Mouse (Mus musculus) urinary bladder, postnatal 10 days (tissue): ENCODE results near the gene Smug1.

ENCODE experiments used
- DNase-seq: peaks from one replicate; pipeline ENCODE4 v3.0.0; 2022; ENCODE audit warnings: low spot score

Gene Smug1

DNA sequence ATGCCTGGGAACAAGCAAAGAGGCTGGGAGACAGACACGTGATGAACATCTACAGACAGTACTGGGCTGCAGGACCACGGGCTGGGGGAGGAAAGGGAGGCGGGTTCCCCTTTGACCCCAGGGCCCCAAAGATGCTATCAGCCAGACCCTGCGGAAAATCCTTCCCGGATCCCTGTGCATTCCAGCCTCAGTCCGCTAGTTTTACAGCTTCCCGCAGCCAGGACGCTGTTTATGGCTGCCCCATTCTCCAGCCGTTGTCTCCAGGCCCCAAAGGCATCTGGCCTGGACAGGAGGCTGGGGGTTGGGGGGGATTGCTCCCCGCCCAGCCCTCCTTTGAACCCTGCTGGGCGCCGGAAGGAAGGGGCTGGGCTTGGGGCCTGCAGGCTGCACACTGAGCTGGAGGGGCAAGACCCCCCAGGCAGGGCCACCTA lies 10.7 kb upstream of the Smug1 start:
- DNase-seq, result no peak

DNA sequence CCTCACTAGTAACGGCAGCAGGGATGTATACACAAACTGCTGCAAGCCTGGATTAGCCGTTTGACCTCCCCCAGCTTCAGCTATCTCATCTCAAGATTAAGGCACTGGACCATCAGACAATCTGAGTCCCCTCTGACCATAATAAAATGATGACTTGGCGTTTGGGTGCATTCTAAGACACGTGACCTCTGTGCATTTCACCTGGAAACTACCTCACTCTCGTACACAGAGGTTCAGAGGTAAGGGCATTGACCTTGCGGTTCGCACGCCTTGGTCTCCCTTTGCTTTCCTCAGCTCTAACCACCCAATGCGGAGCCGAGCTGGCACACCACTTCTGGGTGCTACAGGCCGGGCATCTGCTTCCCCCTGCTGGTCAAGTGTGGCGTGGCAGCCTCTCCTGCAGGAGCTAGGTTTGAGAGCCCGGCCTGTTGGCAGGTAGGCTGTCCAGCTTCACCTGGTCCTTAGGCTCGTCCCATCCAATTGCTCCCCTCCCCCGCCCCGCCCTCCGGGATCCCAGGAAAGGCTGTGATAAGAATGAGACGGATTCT lies 10.1 kb upstream of the Smug1 start:
- peak; percentile 76 for DNase-seq

DNA sequence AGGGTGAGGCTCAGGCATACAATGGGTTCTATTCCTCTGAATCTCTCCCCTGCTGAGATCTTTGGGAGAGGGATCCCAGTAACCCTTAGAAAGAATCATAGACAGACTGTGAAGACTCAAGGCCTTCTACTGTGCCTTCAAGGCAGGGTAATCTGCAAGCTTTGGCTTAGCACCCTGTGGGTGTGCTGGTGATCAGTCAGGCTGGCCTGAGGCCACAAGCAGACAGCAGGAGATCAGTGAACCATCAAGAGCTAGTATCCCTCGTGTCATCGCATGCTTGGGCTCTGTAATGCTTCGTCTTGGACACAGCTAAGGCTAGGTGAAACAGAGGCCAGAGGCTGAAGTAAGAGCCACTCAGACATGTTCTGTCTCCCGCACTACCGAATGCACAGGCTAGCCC lies 6.4 kb upstream of the Smug1 start:
- DNase-seq, result no peak

DNA sequence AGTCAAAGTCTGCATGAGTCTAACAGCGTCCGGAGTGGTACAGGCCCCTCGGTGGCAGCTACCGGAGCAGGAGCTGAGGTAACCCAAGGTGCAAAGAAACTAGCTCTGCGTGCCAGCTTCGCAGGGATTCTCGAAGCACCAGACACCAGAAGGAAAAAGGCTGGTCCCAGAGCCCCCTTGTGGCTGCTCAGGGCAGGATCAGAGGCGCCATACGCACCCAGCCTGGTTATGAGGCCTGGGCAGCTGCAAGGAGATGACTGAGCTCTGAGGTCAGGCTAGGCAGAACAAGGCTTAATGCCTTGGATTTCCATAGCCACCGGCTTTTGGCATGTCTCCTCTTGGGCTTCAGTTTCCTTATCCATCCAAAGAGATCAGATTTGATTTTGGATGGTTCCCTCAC lies 5.6 kb upstream of the Smug1 start:
- no peak for DNase-seq

GRCm38 (mm10) chr15:103171276-103171675 lies 4.4 kb upstream of the Smug1 start:
- DNase-seq, result no peak

GRCm38 (mm10) chr15:103170316-103170679 lies 3.4 kb upstream of the Smug1 start:
- no peak for DNase-seq

DNA sequence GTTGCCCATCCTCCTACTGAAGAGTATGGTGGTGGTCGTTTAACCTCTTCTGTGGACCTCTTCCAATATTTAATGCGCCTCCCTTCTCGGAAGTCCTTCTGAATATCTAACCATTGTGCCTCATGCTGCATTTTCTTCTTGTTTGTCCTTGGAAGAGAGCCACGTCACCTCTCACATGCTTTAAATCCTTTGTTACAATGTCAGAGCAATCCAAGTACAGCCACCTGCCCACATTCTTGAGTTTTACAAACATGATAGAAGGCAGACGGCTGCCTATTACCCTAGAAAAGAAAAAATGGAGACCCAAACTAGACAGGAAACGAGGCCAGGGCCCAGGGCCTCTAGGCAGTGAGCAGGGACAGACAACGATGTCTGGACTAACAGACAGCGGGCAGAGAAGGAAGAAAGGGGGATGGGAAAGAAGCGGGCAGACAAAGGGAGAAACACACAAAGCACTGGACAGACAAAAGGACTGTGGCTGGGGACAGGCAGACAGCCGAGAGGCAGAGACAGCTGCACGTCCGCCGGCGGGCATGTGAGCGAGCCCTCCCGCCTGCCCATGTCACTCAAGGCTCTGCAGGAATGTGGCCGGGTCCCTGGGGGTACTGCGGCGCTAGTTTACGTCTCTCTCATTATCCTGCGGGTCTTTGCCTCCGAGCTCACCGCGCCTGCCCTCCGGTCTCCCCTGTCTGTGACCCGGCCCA lies 2.9 kb upstream of the Smug1 start:
- no peak for DNase-seq

DNA sequence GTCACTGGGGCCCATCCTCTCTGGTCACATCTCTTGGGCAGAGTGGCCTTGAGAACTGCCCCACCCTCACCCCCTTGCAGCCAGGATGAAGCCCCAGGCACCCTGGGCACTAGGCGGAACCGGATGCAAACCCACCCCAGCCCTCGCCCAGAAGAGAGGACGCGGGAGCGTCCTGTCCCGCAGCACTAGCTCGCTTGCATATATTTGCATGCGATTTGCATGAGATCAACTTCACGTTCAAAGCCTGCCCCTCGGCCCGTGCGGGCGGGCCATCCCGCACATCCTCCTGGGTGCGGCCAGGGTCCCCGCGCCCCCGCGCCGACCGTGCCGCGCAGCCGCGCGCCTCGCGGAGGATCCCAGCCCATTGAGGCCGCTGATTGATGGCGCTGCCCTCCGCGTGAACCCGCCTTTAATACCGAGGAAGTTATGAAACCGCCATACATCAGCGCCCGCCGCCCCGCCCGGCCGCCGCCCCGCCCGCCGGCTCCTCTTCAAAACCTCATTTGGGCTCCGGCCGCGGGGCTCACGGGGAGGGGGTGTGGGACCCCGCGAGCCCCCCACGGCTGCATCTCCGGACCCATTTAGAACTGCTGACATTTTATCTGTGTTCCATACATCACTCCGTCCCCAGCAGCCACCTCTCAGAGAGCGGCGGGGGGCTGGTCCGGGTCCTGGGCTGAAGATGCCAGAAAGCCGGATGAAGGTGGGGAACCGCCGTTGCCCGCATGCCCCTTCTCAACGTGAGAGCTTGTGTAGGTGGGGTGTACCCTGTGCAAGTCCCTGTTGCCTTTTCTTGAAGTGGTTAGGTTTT lies 2.1 kb upstream of the Smug1 start:
- DNase-seq, result no peak

DNA sequence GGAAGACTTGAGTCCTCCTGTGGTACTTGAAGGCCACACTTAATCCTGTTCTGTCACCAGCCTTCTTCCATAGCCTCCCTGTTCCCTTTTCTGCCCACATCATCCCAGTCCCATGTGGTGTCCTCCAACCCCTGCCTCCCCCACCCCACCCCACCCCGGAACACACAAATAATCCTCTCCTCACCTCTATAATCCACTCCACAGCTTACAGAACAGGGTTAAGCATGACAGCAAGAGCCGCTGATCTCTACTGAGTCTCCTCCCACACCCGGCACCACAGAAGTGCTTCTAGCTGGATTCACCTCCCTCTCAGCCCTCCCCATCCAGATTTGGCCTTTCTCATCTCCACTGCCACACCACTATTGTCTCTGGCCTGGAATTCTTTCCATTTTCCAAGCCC lies 894 bp upstream of the Smug1 start:
- DNase-seq, result no peak

DNA sequence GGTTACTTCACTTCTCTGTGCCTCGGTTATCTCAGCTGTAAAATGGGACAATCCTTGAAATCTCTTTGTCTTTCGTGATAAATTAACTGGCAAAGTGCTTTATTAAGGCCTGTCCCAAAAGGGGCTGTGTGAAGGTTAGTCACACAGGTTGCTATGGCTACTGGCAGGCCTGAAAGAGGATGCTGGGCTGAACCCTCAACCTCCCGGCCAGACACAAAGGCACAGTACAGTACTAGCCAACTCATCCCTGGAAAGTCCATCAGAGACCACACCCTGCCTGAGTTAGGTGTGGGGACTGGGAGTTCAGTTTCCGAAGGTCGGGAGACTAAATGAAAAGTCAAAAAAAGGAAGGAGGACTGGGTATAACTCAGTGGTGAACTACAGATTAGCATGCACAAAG lies 968 bp downstream of the Smug1 start:
- DNase-seq, result no peak

DNA sequence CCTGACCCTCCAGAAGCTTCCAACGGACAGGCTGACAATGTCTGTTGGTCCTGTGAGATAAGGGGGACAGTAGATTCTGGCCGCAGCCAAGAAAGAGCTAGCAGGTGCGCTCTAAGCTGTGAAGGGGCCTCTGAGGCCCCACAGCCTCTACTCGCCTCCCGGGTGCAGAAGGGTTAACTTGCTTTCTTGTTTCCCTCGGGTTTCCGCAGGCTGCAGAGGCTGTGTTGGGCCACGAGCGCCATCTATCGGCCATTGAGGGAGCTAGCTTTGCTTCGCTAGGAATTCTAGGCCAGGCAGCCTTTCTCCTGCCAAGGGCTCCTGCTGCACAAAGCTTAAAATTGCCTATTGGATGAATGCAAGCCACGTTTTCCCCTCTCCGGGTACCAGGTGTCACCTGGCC lies 1.5 kb downstream of the Smug1 start:
- DNase-seq, result peak; percentile 55

DNA sequence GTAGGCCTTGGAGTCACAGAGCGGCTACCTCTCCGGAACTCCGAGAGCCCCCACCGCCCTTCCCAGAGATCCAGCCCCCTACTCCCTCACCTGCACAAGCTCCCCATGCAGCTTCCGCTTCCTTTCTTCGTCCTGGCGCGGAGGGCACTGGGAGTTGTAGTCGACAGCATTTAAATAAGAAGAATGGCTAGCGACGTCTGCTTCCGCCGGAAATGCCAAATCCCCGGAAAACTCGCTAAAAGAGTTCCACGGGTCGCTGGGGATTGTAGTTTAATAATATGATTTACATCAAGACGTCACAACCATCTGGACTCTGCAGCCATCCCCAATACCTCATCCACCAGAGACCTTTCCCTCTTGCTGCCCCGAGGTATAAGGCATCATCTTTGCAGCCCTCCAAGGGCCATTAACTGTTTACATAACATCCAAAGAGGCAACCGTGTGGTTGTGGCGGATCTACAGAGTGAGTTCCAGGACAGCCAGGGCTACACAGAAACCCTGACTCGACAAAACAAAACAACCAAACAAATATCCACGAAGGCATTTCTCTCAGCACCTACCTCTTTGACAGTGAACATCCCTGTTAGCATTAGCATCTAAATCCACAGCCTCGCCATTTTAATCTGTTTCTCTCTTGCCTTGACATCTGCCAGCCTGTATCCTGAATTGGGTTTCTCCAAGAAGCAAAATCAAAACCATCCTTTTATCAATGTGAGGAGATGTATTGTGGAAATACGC lies 3.5 kb downstream of the Smug1 start:
- DNase-seq, result peak; percentile 43

- no peak for DNase-seq
Observed at GRCm38 (mm10) chr15:103157585-103157984, 9.3 kb downstream of the Smug1 start.

- DNase-seq, result no peak
Observed at GRCm38 (mm10) chr15:103156890-103157289, 10.0 kb downstream of the Smug1 start.

DNA sequence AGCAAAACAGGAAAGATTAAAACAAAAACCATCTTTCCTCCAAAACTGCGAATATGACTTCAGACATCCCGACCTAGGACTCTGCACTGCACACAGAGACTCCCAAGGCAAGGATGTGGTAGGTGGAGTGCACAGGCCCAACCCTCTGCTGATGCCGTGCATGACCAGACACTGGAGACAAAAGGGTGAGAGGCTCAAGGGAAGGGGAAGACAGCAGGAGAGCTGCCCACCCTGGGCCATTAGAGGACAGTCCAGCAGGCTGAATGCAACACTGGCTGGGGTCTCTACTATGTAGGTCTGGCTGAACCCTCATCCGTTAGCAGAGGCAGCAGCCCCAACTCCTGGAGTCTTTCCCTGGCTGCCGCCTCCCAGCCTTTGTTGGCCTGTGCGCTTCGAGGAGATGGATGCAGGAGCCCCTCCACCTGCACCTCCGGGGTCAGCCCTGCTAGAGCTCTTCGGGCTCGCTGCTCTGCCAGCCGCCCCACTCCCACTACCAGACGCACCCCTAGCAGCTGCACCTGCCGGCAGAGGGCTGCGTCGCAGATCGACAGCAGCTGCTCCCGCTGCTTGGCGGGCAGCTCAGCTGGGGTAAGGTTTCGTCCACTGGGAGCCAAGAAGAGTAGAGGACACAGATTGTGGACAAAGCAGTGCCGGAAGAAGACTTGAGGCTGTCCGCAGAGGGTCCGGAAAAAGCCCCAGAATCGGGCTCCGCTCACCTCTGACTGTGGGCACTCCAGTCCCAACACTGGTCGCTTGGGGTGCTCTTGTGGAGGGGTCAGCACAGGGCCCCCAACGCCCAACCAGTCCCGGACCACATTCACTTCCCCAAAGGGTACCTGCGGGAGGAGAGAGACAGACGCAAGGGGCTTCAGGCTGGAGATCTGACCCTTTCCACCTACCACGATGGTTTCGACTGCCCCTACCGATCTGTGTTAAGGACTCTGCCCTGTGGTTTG lies 11.2 kb downstream of the Smug1 start:
- no peak for DNase-seq

- DNase-seq, result no peak
Observed at GRCm38 (mm10) chr15:103152890-103153610, 13.8 kb downstream of the Smug1 start.

DNA sequence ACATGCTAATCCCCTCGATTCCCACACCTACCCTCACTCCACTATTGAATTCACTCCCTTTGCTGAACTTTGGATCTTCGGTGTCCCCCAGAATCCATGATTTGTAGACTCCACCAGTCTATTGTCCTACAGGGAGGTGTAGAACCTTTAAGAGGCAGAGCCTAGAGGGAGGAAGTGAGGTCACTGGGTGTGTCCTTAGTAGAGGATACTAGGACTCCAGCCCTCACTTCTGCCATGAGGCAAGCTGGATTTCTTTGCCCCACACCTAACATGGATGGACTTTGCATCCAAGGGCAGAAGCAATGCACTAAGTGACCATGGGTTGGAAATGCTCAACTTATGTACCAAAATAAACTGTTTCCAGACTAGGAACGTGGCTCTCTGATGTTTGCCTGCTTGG lies 14.5 kb downstream of the Smug1 start:
- no peak for DNase-seq

DNA sequence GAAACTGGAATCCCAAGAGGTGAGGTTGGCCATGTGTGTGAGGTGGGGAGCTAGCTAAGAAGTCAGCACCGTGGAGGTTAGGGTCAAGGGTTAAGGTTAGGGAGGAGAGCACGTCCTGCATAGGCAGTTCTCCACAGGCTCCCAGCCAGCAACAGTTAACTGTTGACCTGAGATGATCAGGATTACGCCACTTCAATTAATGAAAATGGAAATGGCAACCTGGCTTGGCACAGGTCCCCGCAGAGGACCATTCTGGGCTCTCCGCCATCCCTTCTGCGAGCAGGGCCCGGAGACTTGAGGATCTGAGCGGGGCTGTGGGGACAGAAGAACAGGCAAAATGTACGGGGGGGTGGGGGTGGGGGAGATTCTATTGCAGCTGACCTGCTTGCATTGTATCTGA lies 19.1 kb downstream of the Smug1 start:
- DNase-seq, result no peak

GRCm38 (mm10) chr15:103147422-103147690 lies 19.5 kb downstream of the Smug1 start:
- DNase-seq, result no peak

DNA sequence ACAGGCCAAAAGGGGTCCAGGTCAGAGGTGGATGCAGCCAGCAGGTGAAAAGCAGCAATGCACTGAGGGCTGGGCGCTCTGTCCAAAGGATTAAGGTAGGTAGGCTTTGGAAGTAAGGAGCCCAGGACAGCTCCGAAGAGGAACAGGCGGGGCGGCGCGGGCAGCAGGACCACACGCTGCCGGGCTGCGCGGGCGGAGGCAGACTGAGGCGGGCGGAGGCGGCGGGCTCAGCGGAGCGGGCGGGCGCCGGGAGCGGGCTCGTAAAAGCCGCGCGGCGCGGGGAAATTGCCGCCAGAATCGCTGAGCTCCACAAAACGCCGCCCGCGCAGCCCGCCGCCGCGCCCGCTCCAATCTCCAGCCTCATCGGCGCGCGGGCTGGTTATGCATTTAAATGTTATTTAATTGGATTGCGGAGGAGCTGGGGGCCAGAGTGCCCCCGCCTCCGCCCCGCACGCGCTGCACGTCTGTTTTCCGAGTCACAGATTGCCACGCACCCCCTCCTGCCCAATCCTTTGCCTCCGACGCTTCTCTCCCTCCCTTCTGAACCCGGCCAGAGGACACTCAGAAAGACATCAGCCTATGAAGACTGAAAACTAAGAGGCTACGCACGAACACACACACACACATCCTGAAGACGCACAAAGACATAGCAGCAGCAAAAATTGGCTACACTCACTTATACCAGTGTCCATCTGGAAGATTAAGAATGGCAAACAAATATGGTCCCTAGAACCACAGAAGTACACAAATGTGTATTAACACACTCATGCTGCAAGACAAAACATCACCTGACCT lies 20.1 kb downstream of the Smug1 start:
- DNase-seq, result no peak
